In genomic region chr1:124790130-124790529, GRCm38 (mm10) we compare ENCODE assay signal across 18 mouse cellular contexts.
"Had no signal": no experiment of that assay in that cellular context is flagged by ENCODE, and none has a peak within 500 bp of the region (broad histone marks: within the 10 kb centered on the region; RNA-seq: fewer than 3 reads in every experiment).

No protein-coding gene starts in this region.

- ATAC-seq: midbrain, embryonic 15.5 days had no signal

- H3K36me3 ChIP-seq: liver, embryonic 13.5 days; midbrain, embryonic 12.5 days; midbrain, embryonic 15.5 days; neural tube, embryonic 12.5 days; neural tube, embryonic 15.5 days had no signal

- DNase-seq: kidney, postnatal 25 days; layer of hippocampus, adult 9-11 months; liver, embryonic 13.5 days; lung, adult 2 months; right cerebral cortex, adult 18-20 months; right cerebral cortex, postnatal 14 days; right cerebral cortex, postnatal 4 days; thymus, adult 2 months; thymus, postnatal 14 days; thymus, postnatal 4 days had no signal

- H3K4me1 ChIP-seq: liver, embryonic 13.5 days; midbrain, embryonic 12.5 days; midbrain, embryonic 15.5 days; neural tube, embryonic 12.5 days; neural tube, embryonic 15.5 days had no signal

- H3K27me3 ChIP-seq: liver, embryonic 13.5 days; midbrain, embryonic 12.5 days; midbrain, embryonic 15.5 days; neural tube, embryonic 12.5 days; neural tube, embryonic 15.5 days had no signal

- H3K9ac ChIP-seq: liver, embryonic 13.5 days; midbrain, embryonic 12.5 days; midbrain, embryonic 15.5 days; neural tube, embryonic 12.5 days; neural tube, embryonic 15.5 days had no signal

- H3K9me3 ChIP-seq: liver, embryonic 13.5 days; midbrain, embryonic 12.5 days; midbrain, embryonic 15.5 days; neural tube, embryonic 12.5 days; neural tube, embryonic 15.5 days had no signal

- H3K4me2 ChIP-seq: liver, embryonic 13.5 days; midbrain, embryonic 12.5 days; midbrain, embryonic 15.5 days; neural tube, embryonic 12.5 days; neural tube, embryonic 15.5 days had no signal

- H3K4me3 ChIP-seq: layer of hippocampus, adult 2 months; liver, embryonic 13.5 days; midbrain, embryonic 12.5 days; midbrain, embryonic 15.5 days; neural tube, embryonic 12.5 days; neural tube, embryonic 15.5 days had no signal

- H3K27ac ChIP-seq: kidney, postnatal 0 days; layer of hippocampus, adult 2 months; liver, embryonic 13.5 days; macrophage; midbrain, embryonic 12.5 days; midbrain, embryonic 15.5 days; neural tube, embryonic 12.5 days; neural tube, embryonic 15.5 days; stomach, postnatal 0 days had no signal
